Comparison of ENCODE assay signal across 8 mouse cellular contexts in genomic region chr7:120982200-120982841, GRCm38 (mm10). TPM values are rescaled to one million over a fixed set of nuclear protein-coding genes. Genes with fewer than 3 reads are reported as not detected.
DNase-seq lines count a peak whose midpoint lies in the region; ATAC-seq and TF ChIP-seq lines count a peak whose summit lies in the region.

TSS of gene Cdr2 (minus strand) at chr7:120982312.
TSS of gene Mfsd13b (plus strand) at chr7:120982509.

- peak; percentile 82 for ATAC-seq in erythroid progenitor cell, adult 5-6 weeks (replicated peaks; ENCODE audit: low FRiP score, poor library complexity, severe bottlenecking)
- peak; percentile 96 for ATAC-seq in heart, embryonic 12.5 days (ENCODE audit: insufficient number of reproducible peaks, low FRiP score)
- peak; percentile 97 for ATAC-seq in kidney, postnatal 0 days (replicated peaks; ENCODE audit: low FRiP score, low read depth)
- ATAC-seq in liver, embryonic 11.5 days (replicated peaks; ENCODE audit: low FRiP score): peak; percentile 90
- peak; percentile 97 for ATAC-seq in stomach, embryonic 14.5 days (ENCODE audit: insufficient number of reproducible peaks, insufficient read depth, low FRiP score, low read depth)

- H3K27ac ChIP-seq in heart, embryonic 12.5 days (ENCODE audit: poor library complexity, severe bottlenecking): peak within 1 kb of the TSS; percentile 81
- peak within 1 kb of the TSS; percentile 75 for H3K27ac ChIP-seq in kidney, postnatal 0 days
- H3K27ac ChIP-seq in liver, embryonic 11.5 days (ENCODE audit: low read depth, low read length): peak within 1 kb of the TSS; percentile 80
- peak within 1 kb of the TSS; percentile 27; the same call in 1 of the 2 replicates for H3K27ac ChIP-seq in stomach, embryonic 14.5 days (ENCODE audit: low read length)

- no peaks in the 10 kb centered on the region for H3K36me3 ChIP-seq in heart, embryonic 12.5 days
- H3K36me3 ChIP-seq in kidney, postnatal 0 days (ENCODE audit: insufficient read depth, low read length): no peaks in the 10 kb centered on the region
- no peaks in the 10 kb centered on the region for H3K36me3 ChIP-seq in liver, embryonic 11.5 days (ENCODE audit: control insufficient read depth, insufficient read depth, low read length)
- no peaks in the 10 kb centered on the region for H3K36me3 ChIP-seq in stomach, embryonic 14.5 days (ENCODE audit: control insufficient read depth, insufficient read depth, low read length)

- DNase-seq in CD4-positive helper T cell, adult 2 months (ENCODE audit: low read depth, low spot score): peak; percentile 97
- DNase-seq in brain, embryonic 18.5 days (ENCODE audit: low read depth, low spot score): peak; percentile 94
- DNase-seq in kidney, postnatal 0 days (ENCODE audit: low spot score): peak; percentile 99
- DNase-seq in liver, embryonic 11.5 days (ENCODE audit: low spot score): peak; percentile 91
- peak; percentile 99 for DNase-seq in naive thymus-derived CD4-positive, alpha-beta T cell, adult 2 months (ENCODE audit: low read depth)

- under 1% methylated on average over 46 of the region's 46 CpGs for WGBS in heart, embryonic 12.5 days
- WGBS in kidney, postnatal 0 days: under 1% methylated on average over 46 of the region's 46 CpGs
- under 1% methylated on average over 46 of the region's 46 CpGs for WGBS in liver, embryonic 11.5 days
- WGBS in stomach, embryonic 14.5 days: under 1% methylated on average over 46 of the region's 46 CpGs

- no peaks in the 10 kb centered on the region for H3K9me3 ChIP-seq in heart, embryonic 12.5 days (replicated peaks)
- H3K9me3 ChIP-seq in kidney, postnatal 0 days (replicated peaks; ENCODE audit: low read length): no peaks in the 10 kb centered on the region
- H3K9me3 ChIP-seq in liver, embryonic 11.5 days (ENCODE audit: control insufficient read depth, low read length): no peaks in the 10 kb centered on the region
- H3K9me3 ChIP-seq in stomach, embryonic 14.5 days (ENCODE audit: control insufficient read depth, low read depth, low read length): no peaks in the 10 kb centered on the region

- TF ChIP-seq CTCF in kidney, postnatal 0 days (IDR thresholded peaks at IDR 0.05; ENCODE audit: low read depth): no peak

- H3K4me3 ChIP-seq in heart, embryonic 12.5 days: peak within 1 kb of the TSS; percentile 80
- H3K4me3 ChIP-seq in kidney, postnatal 0 days (replicated peaks; ENCODE audit: low read depth, low read length): peak within 1 kb of the TSS; percentile 84
- peak within 1 kb of the TSS; percentile 96 for H3K4me3 ChIP-seq in liver, embryonic 11.5 days (ENCODE audit: low read depth, low read length)
- H3K4me3 ChIP-seq in stomach, embryonic 14.5 days (ENCODE audit: low read depth, low read length): peak within 1 kb of the TSS; percentile 82

- no peaks in the 10 kb centered on the region for H3K27me3 ChIP-seq in heart, embryonic 12.5 days (replicated peaks)
- 0 out of 2 replicates have a peak, but pooled peaks cover 3% of the 10 kb centered on the region for H3K27me3 ChIP-seq in kidney, postnatal 0 days (ENCODE audit: insufficient read depth, low read length)
- no peaks in the 10 kb centered on the region for H3K27me3 ChIP-seq in liver, embryonic 11.5 days (replicated peaks; ENCODE audit: control insufficient read depth, insufficient read depth, low read length)
- no peaks in the 10 kb centered on the region for H3K27me3 ChIP-seq in stomach, embryonic 14.5 days (ENCODE audit: control insufficient read depth, insufficient read depth, low read length)

- peak within 1 kb of the TSS; percentile 88 for H3K9ac ChIP-seq in heart, embryonic 12.5 days
- peak within 1 kb of the TSS; percentile 75 for H3K9ac ChIP-seq in kidney, postnatal 0 days (ENCODE audit: low read depth, low read length)
- peak within 1 kb of the TSS; percentile 90 for H3K9ac ChIP-seq in liver, embryonic 11.5 days (ENCODE audit: low read depth, low read length)
- peak within 1 kb of the TSS; percentile 77 for H3K9ac ChIP-seq in stomach, embryonic 14.5 days (replicated peaks; ENCODE audit: low read depth, low read length)

- H3K4me2 ChIP-seq in heart, embryonic 12.5 days: peak within 1 kb of the TSS; percentile 84
- peak within 1 kb of the TSS; percentile 93 for H3K4me2 ChIP-seq in kidney, postnatal 0 days (ENCODE audit: low read length)
- H3K4me2 ChIP-seq in liver, embryonic 11.5 days: peak within 1 kb of the TSS; percentile 80
- peak within 1 kb of the TSS; percentile 85 for H3K4me2 ChIP-seq in stomach, embryonic 14.5 days (replicated peaks; ENCODE audit: low read depth, low read length)

- peaks cover 15% of the 10 kb centered on the region for H3K4me1 ChIP-seq in heart, embryonic 12.5 days (replicated peaks)
- H3K4me1 ChIP-seq in kidney, postnatal 0 days (replicated peaks; ENCODE audit: insufficient read depth, low read length): 0 out of 2 replicates have a peak, but pooled peaks cover 3% of the 10 kb centered on the region
- H3K4me1 ChIP-seq in liver, embryonic 11.5 days (replicated peaks; ENCODE audit: control insufficient read depth, insufficient read depth, low read length): peaks cover 21% of the 10 kb centered on the region
- H3K4me1 ChIP-seq in stomach, embryonic 14.5 days (ENCODE audit: control insufficient read depth, insufficient read depth, low read length): peaks cover 9% of the 10 kb centered on the region; the same call in 1 of the 2 replicates

RNA-seq across cellular contexts. Expression of gene Cdr2, which starts in this region (rescaled TPM):
- 226 and 240 TPM in 2 replicates for total RNA-seq in erythroid progenitor cell, adult 5-6 weeks (2015; ENCODE audit: low replicate concordance)
- 362 and 391 TPM in 2 replicates for total RNA-seq in erythroid progenitor cell, adult 5-6 weeks (2017; ENCODE audit: low replicate concordance)
- 16.1 and 17.8 TPM in 2 replicates for polyA plus RNA-seq in heart, embryonic 12.5 days (2016; fragmentation: Nextera tagmentation; extraction: Ambion mirVana)
- 9.7 and 10.1 TPM in 2 replicates for polyA plus RNA-seq in kidney, postnatal 0 days (2015; fragmentation: Nextera tagmentation; extraction: Ambion mirVana)
- 16.3 and 17.3 TPM in 2 replicates for polyA plus RNA-seq in liver, embryonic 11.5 days (2014; fragmentation: Nextera tagmentation; extraction: Ambion mirVana)
- polyA plus RNA-seq in stomach, embryonic 14.5 days (2014; fragmentation: Nextera tagmentation; extraction: Ambion mirVana): 12.6 and 13.2 TPM in 2 replicates

RNA-seq across cellular contexts. Expression of gene Mfsd13b, which starts in this region (rescaled TPM):
- total RNA-seq in erythroid progenitor cell, adult 5-6 weeks (2015; ENCODE audit: low replicate concordance): not detected in 2 replicates
- not detected in 2 replicates for total RNA-seq in erythroid progenitor cell, adult 5-6 weeks (2017; ENCODE audit: low replicate concordance)
- 0.43 and 0.45 TPM in 2 replicates for polyA plus RNA-seq in heart, embryonic 12.5 days (2016; fragmentation: Nextera tagmentation; extraction: Ambion mirVana)
- polyA plus RNA-seq in kidney, postnatal 0 days (2015; fragmentation: Nextera tagmentation; extraction: Ambion mirVana): 0.22 and 0.52 TPM in 2 replicates
- 0.38 TPM in 1 of 2 replicates, not detected in the other for polyA plus RNA-seq in liver, embryonic 11.5 days (2014; fragmentation: Nextera tagmentation; extraction: Ambion mirVana)
- polyA plus RNA-seq in stomach, embryonic 14.5 days (2014; fragmentation: Nextera tagmentation; extraction: Ambion mirVana): 0.32 TPM in 1 of 2 replicates, not detected in the other

Comparison
In these comparisons a context has a peak if more than half of its experiments do, and no peak if none do; other contexts are left out.
1. Peak in every context shown above with its lines: DNase-seq, ATAC-seq, H3K4me3 ChIP-seq and H3K27ac ChIP-seq.
2. H3K27ac ChIP-seq: peak in every context shown above with its lines; median percentile 81 in heart, embryonic 12.5 days; 80 in liver, embryonic 11.5 days; 75 in kidney, postnatal 0 days; 27 in stomach, embryonic 14.5 days.